Mouse (Mus musculus) testis, postnatal 10 days (tissue): ENCODE measurements around the gene Mief2.

ENCODE experiments used
- DNase-seq: peaks from one replicate; pipeline ENCODE4 v3.0.0; 2021; ENCODE audit warnings: low spot score

Gene Mief2

DNA sequence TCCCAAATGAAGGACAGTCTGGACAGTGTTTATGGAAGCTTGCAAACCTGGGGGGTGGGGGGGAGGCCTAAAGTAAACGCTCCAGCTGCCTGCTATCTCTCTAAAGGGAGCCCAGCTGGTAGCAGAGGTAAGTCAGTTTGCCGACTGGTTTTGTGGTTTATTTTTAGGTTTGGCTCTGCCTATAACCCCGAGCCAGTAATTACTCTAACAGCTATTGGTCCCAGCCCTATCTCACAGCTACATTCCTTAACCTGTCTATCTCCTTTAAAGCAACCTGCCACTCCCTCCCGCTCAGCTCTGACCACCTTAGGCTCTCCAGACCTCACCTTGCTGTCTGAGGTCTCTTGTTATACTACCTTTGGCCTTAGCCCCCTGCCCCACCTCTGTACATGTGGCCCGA is 8.9 kb upstream of the Mief2 start:
- no peak for DNase-seq

DNA sequence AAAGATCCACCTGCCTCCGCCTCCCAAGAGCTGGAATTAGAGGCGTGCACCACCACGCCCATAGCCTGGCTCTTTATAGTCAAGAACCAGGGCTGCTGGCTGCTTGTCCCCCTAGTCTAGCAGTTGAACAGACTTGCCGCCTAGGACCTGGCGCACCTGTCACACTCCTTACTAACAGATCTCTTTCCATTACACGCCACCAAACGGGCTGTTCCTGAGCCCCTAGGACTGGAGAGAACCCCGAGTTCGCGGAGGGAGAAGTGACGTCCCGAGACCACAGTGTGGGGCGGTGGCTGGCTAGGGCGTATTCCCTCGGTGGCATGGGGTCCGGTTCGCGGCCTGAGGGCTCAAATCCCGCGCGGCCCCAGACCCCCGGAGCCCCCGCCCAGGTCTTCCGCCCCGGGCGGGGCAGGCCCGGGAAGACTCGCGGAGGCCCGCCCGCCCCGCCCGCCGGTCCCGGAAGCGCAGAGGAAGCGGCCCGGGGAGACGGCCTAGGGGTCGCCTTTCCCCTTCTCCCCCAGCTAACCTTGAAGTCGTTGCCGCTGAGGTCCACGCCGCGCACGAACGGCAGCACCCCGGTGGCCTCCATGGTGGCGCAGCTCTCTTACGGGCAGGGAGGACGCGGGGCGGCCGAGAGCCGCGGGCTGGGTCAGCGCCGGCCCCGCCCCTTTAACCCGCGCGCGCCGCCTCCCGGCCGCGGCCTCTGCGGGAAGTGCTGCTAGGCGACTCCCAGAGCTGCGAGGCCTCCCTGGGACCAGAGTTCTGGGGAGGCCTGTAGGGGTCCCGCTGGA is 1.4 kb upstream of the Mief2 start, which contains the start of gene Flii:
TSS of gene Flii (minus strand) at position 663 of the 791 bp plus-strand sequence.
- DNase-seq: peak; percentile 93

DNA sequence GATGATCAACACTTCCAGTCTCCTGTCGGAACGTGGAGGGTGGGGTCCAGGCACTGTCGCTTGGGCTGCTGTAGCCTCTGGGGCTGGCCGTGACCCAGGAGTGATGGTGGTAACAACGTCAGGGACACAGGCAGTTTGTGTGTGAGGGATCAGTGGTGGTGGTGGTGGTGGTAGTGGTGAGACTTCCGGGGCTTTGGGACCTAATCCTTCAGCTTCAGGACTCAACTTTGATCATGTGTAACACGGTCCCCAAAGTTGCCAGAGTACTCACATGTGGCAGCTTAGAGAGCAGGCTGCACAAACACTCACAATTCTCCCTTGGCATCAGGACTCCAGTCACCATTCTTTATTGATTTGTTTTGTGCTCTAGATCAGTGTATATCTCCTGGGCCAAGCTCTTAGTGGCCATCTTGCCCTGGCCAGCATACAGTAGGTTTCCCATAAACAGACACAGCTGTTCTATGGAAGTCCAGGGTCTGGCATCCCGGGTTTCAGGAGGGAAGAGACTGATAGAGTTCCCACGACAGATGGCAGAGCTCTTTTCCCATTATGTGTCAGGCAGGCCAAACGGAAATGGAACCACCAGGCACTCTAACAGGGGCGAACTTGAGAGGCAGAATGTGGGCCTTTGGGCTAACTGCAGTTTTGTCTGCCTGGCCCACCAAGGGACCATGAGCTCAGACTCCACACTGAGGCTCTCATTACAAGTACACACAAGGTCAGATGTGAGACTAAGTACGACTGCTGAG is 632 bp upstream of the Mief2 start:
- DNase-seq: no peak

DNA sequence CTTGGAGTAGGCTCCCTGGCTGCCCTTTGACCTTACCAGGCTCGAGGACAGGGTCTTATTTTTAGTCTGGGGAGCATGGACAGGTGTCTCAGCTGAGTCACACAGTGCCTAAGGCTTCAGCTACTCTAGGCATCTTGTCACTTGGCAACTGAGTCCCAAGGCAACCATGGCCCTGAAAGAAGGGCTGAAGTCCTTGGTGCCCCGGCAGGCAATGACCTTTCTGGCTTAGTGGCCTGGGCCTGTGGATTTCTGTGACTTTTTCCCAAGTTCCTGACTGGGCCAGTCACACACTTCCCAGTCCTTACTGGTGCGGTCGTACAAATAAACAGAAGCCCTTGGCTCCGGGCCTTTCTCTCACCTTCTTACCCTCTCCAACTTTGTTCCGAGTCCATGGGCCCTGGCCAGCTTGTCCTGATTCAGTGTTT is 1.0 kb downstream of the Mief2 start:
- DNase-seq: no peak

DNA sequence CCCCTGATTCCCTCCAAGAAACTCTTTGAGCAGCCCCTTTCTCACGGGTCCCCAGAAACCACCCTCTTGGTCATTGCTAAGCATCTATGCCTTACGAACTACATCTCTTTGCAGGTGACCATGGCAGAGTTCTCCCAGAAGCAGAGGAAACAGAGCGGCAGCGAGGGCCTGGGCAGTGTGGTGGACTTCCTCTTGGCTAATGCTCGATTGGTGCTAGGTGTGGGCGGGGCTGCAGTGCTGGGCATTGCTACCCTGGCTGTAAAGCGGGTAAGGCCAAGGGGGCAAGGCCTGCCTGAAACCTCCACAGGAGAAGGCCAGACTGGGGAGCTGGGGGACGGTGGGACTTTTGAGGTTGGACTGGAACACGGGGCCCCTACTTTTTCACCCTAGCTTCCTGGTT is 2.0 kb downstream of the Mief2 start:
- DNase-seq: no peak

DNA sequence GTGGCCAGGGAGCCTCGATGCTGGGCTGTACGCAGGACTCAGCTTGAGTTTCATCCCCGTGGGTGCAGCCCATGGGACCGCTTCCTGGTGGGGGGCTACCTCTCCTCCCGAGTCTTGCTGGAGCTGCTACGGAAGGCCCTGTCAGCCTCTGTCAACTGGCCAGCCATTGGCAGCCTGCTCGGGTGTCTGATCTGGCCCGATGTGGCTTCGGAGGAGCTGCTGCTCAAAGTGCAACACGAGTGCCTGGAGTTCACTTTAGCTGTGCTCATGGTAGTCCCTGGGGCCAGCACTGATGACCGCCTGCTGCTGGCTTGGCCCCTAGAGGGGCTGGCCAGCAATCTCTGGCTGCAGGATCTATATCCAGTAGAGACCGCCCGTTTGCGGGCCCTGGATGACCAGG is 3.1 kb downstream of the Mief2 start:
- no peak for DNase-seq

DNA sequence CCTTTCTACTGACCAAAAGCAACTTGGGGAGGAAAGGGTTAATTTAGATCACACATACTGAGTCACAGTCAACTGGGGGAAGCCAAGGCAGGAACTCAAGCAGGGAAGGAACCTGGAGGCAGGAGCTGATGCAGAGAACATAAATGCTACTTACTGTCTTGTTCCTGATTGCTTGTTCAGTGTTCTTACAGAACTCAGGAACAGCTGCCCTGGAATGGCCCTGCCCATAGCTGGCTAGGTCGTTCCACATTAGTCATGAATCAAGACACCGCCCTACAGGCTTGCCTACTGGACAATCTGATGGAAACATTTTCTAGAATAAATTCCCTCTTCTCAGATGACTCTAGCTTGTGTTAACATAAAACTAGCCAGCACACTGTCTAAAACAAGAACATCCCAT is 6.0 kb downstream of the Mief2 start:
- no peak for DNase-seq

DNA sequence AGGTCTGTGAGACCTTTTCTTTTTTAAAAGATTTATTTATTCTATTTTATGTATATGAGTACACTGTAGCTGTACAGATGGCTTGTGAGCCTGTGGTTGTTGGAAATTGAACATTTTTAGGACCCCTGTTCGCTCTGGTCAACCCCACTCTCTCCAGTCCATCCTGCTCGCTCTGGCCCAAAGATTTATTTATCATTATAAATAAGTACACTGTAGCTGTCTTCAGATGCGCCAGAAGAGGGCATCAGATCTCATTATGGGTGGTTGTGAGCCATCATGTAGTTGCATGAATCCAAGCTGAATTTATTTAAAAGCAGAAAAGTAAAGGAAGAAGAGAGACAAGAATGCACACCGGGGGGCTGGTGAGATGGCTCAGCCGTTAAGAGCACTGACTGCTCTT is 7.0 kb downstream of the Mief2 start:
- DNase-seq: no peak

DNA sequence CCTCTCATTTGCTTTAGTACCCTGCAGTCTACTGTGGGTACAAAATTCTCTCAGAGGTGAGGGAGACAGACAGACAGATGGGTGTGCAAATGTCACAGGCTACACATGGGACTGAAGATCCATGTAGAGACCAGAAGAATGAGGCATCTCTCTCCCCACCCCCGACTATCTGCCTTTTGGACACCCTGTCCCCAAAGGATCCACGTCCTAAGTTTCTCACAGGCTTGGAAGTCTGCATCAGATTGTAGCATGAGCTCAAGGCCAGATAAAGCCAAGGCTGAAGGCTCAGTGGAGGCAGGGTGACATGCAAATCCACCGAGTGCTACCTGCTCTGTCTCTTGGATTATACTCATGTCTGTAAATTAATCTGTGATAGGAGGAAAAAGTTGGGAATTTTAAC is 8.3 kb downstream of the Mief2 start:
- DNase-seq: no peak

DNA sequence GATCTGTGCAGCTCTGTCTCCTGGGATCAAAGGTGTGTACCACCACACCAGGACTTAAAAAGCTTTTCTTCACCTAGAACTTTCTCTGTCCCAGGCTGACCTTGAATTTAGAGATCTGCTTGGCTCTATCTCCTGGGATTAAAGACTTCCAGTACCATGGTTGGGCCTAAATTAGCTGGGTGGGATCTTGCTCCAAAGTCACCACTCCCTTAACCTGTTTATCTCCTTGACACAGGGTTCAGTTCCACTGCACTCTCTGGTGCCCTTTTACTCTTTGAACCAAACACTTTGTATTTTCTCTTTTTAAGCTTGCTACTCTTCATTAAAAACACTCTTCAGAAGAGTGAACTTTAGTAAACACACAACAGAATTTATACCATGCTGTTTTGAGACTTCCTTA is 9.3 kb downstream of the Mief2 start:
- DNase-seq: no peak

DNA sequence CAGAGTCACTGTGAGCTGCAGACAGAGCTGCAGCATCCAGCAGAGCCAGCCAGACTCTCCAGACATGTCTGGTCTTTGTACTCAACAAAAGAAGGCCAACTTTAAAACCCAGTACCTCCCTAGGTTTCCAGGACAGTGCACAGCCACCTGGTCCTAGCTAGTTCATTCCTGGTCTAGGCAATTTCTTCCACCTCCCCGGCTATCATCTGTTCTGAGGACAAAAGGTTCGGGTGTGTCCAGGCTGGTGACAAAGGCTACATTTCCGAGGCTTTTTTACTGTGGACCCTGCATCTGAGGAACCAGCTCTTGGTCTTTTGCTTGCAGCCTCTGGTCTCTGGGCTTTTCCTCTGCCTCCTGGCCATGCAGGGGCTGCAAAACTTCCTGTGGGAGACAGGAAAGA is 12.1 kb downstream of the Mief2 start:
- DNase-seq: no peak

DNA sequence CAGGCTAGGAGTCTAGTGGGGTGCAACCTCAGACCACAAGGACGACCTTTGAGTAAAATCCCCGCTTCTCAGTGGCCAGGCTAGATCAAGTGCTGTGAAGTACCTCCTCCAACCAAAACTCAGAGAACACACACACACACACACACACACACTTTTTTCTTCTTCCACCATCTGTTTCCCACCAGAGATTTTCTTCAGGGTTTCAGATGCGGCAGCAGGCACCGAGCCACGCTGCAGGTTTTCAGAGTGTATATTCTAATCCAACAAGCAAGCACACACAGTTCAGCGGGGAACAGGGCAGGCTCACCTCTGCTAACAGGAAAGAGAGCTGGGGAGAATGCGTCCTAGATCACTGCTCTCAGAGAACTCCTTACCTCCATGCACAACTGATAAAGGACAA is 27.4 kb downstream of the Mief2 start:
- DNase-seq: no peak

DNA sequence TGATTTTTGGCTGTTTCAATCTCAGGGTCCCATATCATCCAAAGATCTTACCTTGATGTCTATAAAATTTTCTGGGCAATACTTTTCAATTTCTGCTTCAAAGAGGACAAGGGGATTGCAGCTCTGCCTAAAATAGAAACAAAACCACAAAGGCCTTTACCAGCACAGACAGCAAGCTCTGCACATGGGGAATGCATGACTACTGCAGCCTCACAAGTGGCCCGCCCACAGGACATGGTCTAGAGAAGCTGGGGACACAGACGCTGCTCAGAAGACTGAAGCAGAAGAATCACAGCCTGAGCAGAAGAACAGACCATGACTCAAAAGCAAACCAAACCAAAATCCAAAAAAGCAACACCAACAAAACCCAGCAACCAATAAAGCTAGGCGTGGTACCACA is 33.5 kb downstream of the Mief2 start:
- DNase-seq: no peak

DNA sequence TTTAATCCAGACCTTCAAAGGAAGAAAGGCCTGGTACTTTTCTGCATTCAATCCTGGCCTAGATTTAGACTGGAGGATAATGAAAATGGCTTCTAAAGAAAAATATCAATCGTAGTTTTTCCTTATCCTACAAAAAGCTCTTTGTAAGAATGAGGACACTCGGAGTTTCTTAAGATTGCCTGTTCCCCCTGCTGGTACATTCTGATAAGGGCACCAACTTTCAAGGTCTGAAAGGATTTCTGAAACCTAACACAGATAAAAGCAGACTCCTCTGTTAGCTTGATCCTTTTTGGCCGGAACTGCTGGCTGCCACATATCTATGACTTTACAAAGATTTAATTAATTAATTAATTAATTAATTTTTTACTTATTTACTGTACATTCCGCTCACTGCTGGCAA is 38.8 kb downstream of the Mief2 start:
- no peak for DNase-seq

DNA sequence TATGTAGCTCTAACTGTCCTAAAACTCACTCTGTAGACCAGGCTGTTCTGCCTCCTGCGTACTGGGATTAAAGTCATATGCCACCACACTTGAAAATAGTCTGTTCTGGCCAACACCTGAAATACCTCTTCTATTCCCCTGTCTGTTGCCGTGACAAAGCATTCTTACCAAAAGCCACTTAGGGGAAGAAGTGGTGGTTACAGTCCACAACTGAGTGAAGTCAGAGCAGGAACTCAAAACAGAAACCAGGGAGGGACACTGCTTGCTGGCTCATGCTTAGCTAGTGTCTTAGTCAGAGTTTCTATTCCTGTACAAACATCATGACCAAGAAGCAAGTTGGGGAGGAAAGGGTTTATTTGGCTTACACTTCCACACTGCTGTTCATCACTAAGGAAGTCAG is 41.1 kb downstream of the Mief2 start:
- DNase-seq: no peak

DNA sequence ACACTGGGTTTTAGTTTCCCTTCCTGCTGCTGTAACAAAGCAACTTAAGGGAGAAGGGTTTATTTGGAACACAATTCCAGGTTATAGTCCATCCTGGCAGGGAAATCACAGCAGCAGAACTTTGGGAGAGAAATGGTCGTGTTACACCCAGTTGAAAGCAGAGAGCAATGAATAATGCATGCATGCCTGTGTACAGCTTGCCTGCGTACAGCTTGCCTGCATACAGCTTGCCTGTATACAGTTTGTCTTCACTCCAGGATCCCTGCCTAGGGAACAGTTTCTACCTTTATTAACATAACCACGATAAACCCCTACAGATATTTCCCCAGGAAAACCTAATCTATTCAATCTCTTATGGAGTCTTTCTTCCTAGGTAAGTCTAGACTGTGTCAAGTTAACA is 42.6 kb downstream of the Mief2 start:
- no peak for DNase-seq

DNA sequence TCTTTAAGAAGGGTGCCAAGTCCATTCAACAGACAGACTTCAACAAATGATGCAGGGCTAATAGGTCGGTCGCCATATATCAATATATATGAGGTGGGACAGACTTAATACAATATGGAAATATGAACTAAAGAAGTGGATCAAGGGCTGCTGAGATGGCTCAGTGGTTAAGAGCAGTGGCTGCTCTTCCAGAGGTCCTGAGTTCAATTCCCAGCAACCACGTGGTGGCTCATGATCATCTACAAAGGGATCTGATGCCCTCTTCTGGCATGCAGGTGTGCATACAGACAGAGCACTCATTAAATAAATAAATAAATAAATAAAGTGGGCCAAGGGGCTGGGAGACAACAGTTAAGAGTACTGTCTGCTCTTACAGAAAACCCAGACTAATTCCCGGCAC is 44.0 kb downstream of the Mief2 start:
- no peak for DNase-seq

DNA sequence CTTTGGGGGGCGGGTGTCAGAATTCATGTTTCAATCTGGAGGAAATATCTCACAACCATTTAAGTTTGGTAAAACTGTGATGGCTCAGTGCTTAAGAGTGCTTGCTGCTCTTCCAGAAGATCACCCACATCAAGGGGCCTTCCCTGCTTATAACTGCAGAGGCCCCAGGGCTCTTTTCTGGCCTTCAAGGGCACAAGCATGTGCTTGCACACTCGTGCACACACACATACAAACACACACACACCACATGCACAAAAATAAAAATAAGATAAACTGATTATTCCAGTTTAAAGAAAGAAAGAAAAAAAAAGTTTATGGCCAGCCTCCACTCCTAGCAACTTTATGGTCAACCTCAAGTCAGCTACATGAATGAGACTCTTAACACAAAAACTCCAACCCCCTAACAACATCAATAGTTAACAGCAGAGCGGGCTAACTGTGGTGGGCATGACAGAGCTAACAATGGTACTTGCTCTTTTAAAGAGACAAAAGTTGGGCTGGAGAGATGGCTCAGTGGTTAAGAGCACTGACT is 46.0 kb downstream of the Mief2 start:
- no peak for DNase-seq

DNA sequence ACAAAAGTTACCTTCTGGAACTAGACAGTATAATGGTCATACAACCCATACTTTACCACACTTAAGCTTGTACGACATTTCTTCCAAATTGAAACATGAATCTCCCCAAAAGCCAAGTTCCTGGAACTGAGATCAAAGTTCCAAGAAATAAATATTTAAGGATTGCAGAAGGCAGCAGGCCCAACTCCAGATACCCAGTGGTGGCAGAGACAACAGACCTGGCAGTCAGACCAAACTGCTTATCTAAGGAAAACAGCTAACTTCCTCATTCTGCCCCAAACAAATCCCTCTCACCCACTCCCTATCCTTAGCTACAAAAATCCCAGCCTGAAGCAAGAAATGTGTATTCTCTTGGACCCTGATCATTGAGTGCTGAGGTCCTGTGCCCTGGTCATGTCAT is 46.6 kb downstream of the Mief2 start:
- DNase-seq: no peak

DNA sequence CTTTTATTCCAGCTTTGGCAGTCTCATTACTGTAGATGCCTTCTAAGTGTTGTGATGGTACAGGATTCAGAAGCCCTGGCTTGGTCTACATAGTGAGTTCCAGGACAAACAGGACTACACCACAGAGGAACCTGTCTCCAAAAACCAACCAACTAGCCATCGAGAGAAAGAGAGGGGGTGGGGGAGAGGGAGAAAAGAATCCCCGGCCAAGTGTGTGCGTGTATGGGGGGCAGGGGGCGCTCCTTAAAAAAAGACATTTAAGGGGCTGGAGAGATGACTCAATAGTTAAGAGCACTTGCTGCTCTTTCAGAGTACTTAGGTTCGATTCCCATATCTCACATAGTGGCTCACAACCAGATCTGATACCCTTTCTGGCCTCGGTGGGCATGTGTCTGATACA is 47.4 kb downstream of the Mief2 start:
- DNase-seq: no peak

DNA sequence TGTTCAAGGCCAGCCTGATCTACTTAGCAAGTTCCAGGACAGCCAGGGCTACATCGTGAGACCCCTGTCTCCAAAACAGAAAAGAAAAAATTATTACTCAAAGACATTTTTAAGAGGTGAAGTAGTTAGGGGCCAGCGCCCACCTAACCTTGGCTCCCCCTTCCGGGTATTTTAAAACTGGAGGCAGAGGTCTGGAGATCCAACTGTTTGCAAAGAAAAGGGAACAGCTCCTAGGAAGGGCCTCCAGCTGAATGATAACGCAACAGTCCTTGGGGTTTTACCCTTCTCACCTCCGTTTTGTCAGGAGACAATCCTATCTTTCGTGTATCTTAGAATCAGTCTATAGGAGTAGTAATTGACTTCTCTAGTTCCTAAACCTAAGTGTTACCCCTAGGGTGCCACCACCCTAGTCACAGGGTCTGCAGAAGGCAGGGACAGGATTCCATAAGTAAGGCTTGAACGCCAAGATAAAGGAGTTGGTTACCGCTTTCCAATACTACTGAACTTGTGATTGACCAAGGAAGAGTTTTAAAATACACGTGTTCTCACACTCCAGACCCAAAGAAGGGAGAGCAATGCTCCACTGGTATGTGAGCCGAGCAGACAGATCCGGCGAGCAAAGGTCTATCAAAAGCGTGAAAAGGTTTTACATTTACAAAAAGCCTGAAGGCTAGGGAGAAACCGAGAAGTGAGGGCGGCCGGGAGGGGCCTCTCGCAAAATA is 48.1 kb downstream of the Mief2 start:
- no peak for DNase-seq

DNA sequence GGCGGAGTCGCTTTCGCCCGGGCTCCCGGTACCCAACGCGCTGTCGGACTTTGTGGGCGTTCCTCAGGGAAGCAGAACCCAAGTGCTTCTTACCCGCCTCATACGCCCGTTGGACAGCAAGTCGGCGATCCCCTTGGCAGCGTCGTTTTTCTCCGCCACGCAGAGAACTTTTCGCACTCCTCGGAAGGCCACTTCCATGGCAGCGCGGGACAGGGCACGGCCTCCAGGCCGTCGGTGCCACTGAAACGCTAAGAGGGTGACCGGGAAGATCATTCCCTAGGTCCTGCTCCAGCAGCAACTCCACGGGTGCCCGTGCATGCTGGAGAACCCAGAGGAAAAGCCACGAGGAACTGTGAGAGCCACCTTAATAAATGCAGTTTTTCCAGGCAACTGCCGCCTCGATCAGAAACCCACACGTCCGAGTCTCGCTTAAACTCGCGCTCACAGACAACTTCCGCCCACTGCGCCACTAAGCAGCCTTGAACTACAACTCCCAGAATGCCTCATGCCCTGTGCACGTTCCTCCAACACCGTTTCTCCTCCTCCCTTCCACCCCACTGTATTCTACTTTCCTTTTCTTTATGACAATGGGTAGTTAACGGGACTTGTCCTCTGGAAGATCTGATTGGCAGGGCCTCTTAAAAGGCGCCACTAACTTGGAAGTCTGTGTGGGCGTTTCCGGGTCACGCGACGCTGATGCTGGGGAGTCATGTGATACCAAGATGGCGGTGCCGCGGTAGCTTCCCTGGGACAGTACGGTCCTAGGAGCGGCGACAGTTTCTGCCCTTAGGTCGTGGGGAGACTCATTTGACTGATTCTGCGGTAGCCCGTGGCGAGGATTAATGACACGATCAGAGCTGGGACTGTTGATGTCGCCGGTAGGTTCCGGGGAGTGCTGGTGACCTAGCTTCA is 48.9 kb downstream of the Mief2 start, which contains the start of the genes Top3a and Smcr8:
TSS of gene Top3a (minus strand) at position 537 of the 912 bp plus-strand sequence.
TSS of gene Smcr8 (plus strand) at position 696 of the 912 bp plus-strand sequence.
- peak; percentile 83 for DNase-seq
